Mouse (Mus musculus) heart, embryonic 15.5 days (tissue): ENCODE measurements around the gene Rgl1. TPM values are rescaled to one million over a fixed set of nuclear protein-coding genes. Genes with fewer than 3 reads are reported as not detected.

Experiments used
- ATAC-seq: fragments of 200-750 bp; cut with Nextera tagmentation; replicated peaks from 2 replicates; pipeline ENCODE4 v1.8.0; 2017; ENCODE audit warnings: low read depth, moderate TSS enrichment; ENCODE audit not compliant: insufficient number of reproducible peaks, insufficient read depth, low FRiP score
- H3K27ac ChIP-seq: fragments of 300-500 bp; sonication (generic); 2 replicates; pipeline ENCODE4 v1.5.1; 2015; ENCODE audit warnings: mild to moderate bottlenecking, inconsistent platforms
- H3K27me3 ChIP-seq: fragments of 300-500 bp; sonication (generic); 2 replicates; pipeline ENCODE4 v1.6.1; 2015; ENCODE audit warnings: inconsistent platforms
- H3K36me3 ChIP-seq: fragments of 300-500 bp; sonication (generic); 2 replicates; pipeline ENCODE4 v1.6.1; 2015; ENCODE audit warnings: mild to moderate bottlenecking, inconsistent platforms
- H3K4me1 ChIP-seq: fragments of 300-500 bp; sonication (generic); replicated peaks from 2 replicates; pipeline ENCODE4 v1.6.1; 2015; ENCODE audit warnings: inconsistent platforms
- H3K4me2 ChIP-seq: fragments of 300-500 bp; sonication (generic); 2 replicates; pipeline ENCODE4 v1.6.1; 2015; ENCODE audit warnings: inconsistent platforms, mild to moderate bottlenecking, moderate library complexity
- H3K4me3 ChIP-seq: fragments of 300-500 bp; sonication (generic); 2 replicates; pipeline ENCODE4 v1.5.1; 2015; ENCODE audit warnings: mild to moderate bottlenecking, inconsistent platforms
- H3K9ac ChIP-seq: fragments of 300-500 bp; sonication (generic); 2 replicates; pipeline ENCODE4 v1.6.1; 2015; ENCODE audit warnings: mild to moderate bottlenecking, inconsistent platforms
- H3K9me3 ChIP-seq: fragments of 300-500 bp; sonication (generic); replicated peaks from 2 replicates; pipeline ENCODE4 v1.6.1; 2016; ENCODE audit warnings: inconsistent platforms
- whole genome bisulfite sequencing: fragments of 180-500 bp; shearing (Covaris S2); methylation state at CpG from one replicate; pipeline ENCODE4 v1.1.7; 2015; ENCODE audit warnings: mixed read lengths; 5-methylcytosine and 5-hydroxymethylcytosine counted together
- polyA plus RNA-seq: library from polyadenylated mRNA; unstranded; fragments of >200 nt; fragmentation: Nextera tagmentation; extraction: Ambion mirVana; gene quantifications from 2 replicates; pipeline ENCODE4 v1.2.1, GENCODE M21; 2015

Rgl1 gene
- polyA plus RNA-seq, 1 experiment from 2014 or later = 64.6 TPM

- no peaks in the 10 kb centered on the region for H3K9me3 ChIP-seq
- H3K27ac ChIP-seq = peak overlapping the region; percentile 60
- no peak for ATAC-seq
- no peak overlapping the region for H3K4me3 ChIP-seq
- WGBS = 88% methylated on average over 11 of the region's 11 CpGs
- no peak overlapping the region for H3K4me2 ChIP-seq
- H3K27me3 ChIP-seq = no peaks in the 10 kb centered on the region
- H3K4me1 ChIP-seq = peaks cover 15% of the 10 kb centered on the region
- no peaks in the 10 kb centered on the region for H3K36me3 ChIP-seq
- H3K9ac ChIP-seq = no peak overlapping the region
These were observed 26.8 kb downstream of the Rgl1 start for GRCm38 (mm10) chr1:152739374-152739773.

GRCm38 (mm10) chr1:152738793-152739192 lies 27.4 kb downstream of the Rgl1 start:
- H3K9me3 ChIP-seq = no peaks in the 10 kb centered on the region
- no peak overlapping the region for H3K9ac ChIP-seq
- peak overlapping the region; percentile 72 for H3K27ac ChIP-seq
- H3K36me3 ChIP-seq = no peaks in the 10 kb centered on the region
- ATAC-seq = peak; percentile 92
- no peaks in the 10 kb centered on the region for H3K27me3 ChIP-seq
- no peak overlapping the region for H3K4me2 ChIP-seq
- H3K4me3 ChIP-seq = no peak overlapping the region
- WGBS = 39% methylated on average over 9 of the region's 9 CpGs
- peaks cover 15% of the 10 kb centered on the region for H3K4me1 ChIP-seq

- ATAC-seq = peak; percentile 95
- H3K36me3 ChIP-seq = no peaks in the 10 kb centered on the region
- H3K4me3 ChIP-seq = no peak overlapping the region
- H3K27ac ChIP-seq = peak overlapping the region; percentile 79
- H3K9ac ChIP-seq = no peak overlapping the region
- no peaks in the 10 kb centered on the region for H3K27me3 ChIP-seq
- 10% methylated on average over 4 of the region's 5 CpGs for WGBS
- no peaks in the 10 kb centered on the region for H3K9me3 ChIP-seq
- H3K4me1 ChIP-seq = peaks cover 18% of the 10 kb centered on the region
- peak overlapping the region; percentile 27; the same call in 1 of the 2 replicates for H3K4me2 ChIP-seq
These were observed 38.4 kb downstream of the Rgl1 start for GRCm38 (mm10) chr1:152727604-152728236.

- Histone ChIP-seq H3K4me2 (no peak overlapping the region), H3K4me3 (no peak overlapping the region), H3K27me3 (no peaks in the 10 kb centered on the region), H3K9me3 (no peaks in the 10 kb centered on the region), H3K36me3 (no peaks in the 10 kb centered on the region), H3K4me1 (peaks cover 22% of the 10 kb centered on the region), H3K9ac (no peak overlapping the region), H3K27ac (no peak overlapping the region)
- no peak for ATAC-seq
- WGBS = 49% methylated on average over 3 of the region's 3 CpGs
These were observed 40.1 kb downstream of the Rgl1 start for GRCm38 (mm10) chr1:152726095-152726494.

GRCm38 (mm10) chr1:152724286-152724685 lies 41.9 kb downstream of the Rgl1 start:
- ATAC-seq = no peak
- no peak overlapping the region for H3K27ac ChIP-seq
- peaks cover 24% of the 10 kb centered on the region for H3K4me1 ChIP-seq

GRCm38 (mm10) chr1:152721535-152722198 lies 44.5 kb downstream of the Rgl1 start:
- H3K9ac ChIP-seq = no peak overlapping the region
- H3K4me2 ChIP-seq = no peak overlapping the region
- H3K9me3 ChIP-seq = no peaks in the 10 kb centered on the region
- H3K4me3 ChIP-seq = no peak overlapping the region
- WGBS = 84% methylated on average over 11 of the region's 11 CpGs
- H3K36me3 ChIP-seq = no peaks in the 10 kb centered on the region
- peaks cover 22% of the 10 kb centered on the region for H3K4me1 ChIP-seq
- no peaks in the 10 kb centered on the region for H3K27me3 ChIP-seq
- no peak overlapping the region for H3K27ac ChIP-seq
- ATAC-seq = no peak

More at GRCm38 (mm10) chr1:152724286-152724685, 41.9 kb downstream of the Rgl1 start:
- Histone ChIP-seq H3K27me3 (no peaks in the 10 kb centered on the region), H3K4me2 (no peak overlapping the region), H3K9me3 (no peaks in the 10 kb centered on the region), H3K36me3 (no peaks in the 10 kb centered on the region), H3K9ac (no peak overlapping the region), H3K4me3 (no peak overlapping the region)

- no peaks in the 10 kb centered on the region for H3K36me3 ChIP-seq
- no peak overlapping the region for H3K4me2 ChIP-seq
- no peaks in the 10 kb centered on the region for H3K9me3 ChIP-seq
- peaks cover 20% of the 10 kb centered on the region for H3K4me1 ChIP-seq
- no peak overlapping the region for H3K27ac ChIP-seq
- no peaks in the 10 kb centered on the region for H3K27me3 ChIP-seq
- no peak overlapping the region for H3K9ac ChIP-seq
- no peak for ATAC-seq
- no peak overlapping the region for H3K4me3 ChIP-seq
- WGBS = 46% methylated on average over 4 of the region's 4 CpGs
These were observed 45.2 kb downstream of the Rgl1 start for GRCm38 (mm10) chr1:152720969-152721368.

- H3K4me3 ChIP-seq = no peak overlapping the region
- 36% methylated on average over 6 of the region's 6 CpGs for WGBS
- no peaks in the 10 kb centered on the region for H3K9me3 ChIP-seq
- H3K36me3 ChIP-seq = no peaks in the 10 kb centered on the region
- ATAC-seq = no peak
- H3K27ac ChIP-seq = no peak overlapping the region
- no peaks in the 10 kb centered on the region for H3K27me3 ChIP-seq
- no peak overlapping the region for H3K4me2 ChIP-seq
- H3K4me1 ChIP-seq = peaks cover 14% of the 10 kb centered on the region
- H3K9ac ChIP-seq = no peak overlapping the region
These were observed 48.0 kb downstream of the Rgl1 start for GRCm38 (mm10) chr1:152718200-152718599.

GRCm38 (mm10) chr1:152717329-152717728 lies 48.8 kb downstream of the Rgl1 start:
- Histone ChIP-seq H3K4me1 (peaks cover 14% of the 10 kb centered on the region), H3K27ac (no peak overlapping the region), H3K9ac (no peak overlapping the region), H3K9me3 (no peaks in the 10 kb centered on the region), H3K27me3 (no peaks in the 10 kb centered on the region), H3K4me3 (no peak overlapping the region), H3K36me3 (no peaks in the 10 kb centered on the region), H3K4me2 (no peak overlapping the region)
- no peak for ATAC-seq
- WGBS = 81% methylated on average over 1 of the region's 1 CpGs

- no peaks in the 10 kb centered on the region for H3K9me3 ChIP-seq
- H3K4me1 ChIP-seq = peaks cover 6% of the 10 kb centered on the region
- no peak overlapping the region for H3K9ac ChIP-seq
- no peak overlapping the region for H3K4me3 ChIP-seq
- H3K36me3 ChIP-seq = no peaks in the 10 kb centered on the region
- no peak overlapping the region for H3K27ac ChIP-seq
- no peak for ATAC-seq
- no peaks in the 10 kb centered on the region for H3K27me3 ChIP-seq
- 89% methylated on average over 3 of the region's 3 CpGs for WGBS
- no peak overlapping the region for H3K4me2 ChIP-seq
These were observed 51.7 kb downstream of the Rgl1 start for GRCm38 (mm10) chr1:152714405-152714804.

- no peak overlapping the region for H3K27ac ChIP-seq
- 82% methylated on average over 4 of the region's 4 CpGs for WGBS
- no peaks in the 10 kb centered on the region for H3K9me3 ChIP-seq
- H3K4me1 ChIP-seq = peaks cover 6% of the 10 kb centered on the region
- H3K27me3 ChIP-seq = no peaks in the 10 kb centered on the region
- no peak overlapping the region for H3K4me3 ChIP-seq
- H3K9ac ChIP-seq = no peak overlapping the region
- ATAC-seq = no peak
- H3K36me3 ChIP-seq = no peaks in the 10 kb centered on the region
- H3K4me2 ChIP-seq = no peak overlapping the region
These were observed 52.2 kb downstream of the Rgl1 start for GRCm38 (mm10) chr1:152713924-152714323.

GRCm38 (mm10) chr1:152711037-152711436 lies 55.1 kb downstream of the Rgl1 start:
- H3K4me2 ChIP-seq = no peak overlapping the region
- H3K4me1 ChIP-seq = no peaks in the 10 kb centered on the region
- no peak overlapping the region for H3K27ac ChIP-seq
- WGBS = 80% methylated on average over 4 of the region's 4 CpGs
- no peaks in the 10 kb centered on the region for H3K36me3 ChIP-seq
- no peak overlapping the region for H3K9ac ChIP-seq
- no peak for ATAC-seq
- H3K4me3 ChIP-seq = no peak overlapping the region
- H3K9me3 ChIP-seq = no peaks in the 10 kb centered on the region
- no peaks in the 10 kb centered on the region for H3K27me3 ChIP-seq
